Mouse (Mus musculus) midbrain, embryonic 16.5 days (tissue): Measurements from ENCODE around the gene Lefty2. TPM values are rescaled to one million over a fixed set of nuclear protein-coding genes. Genes with fewer than 3 reads are reported as not detected.

ENCODE experiments used
- ATAC-seq: fragments of 200-750 bp; cut with Nextera tagmentation; 2 replicates; pipeline ENCODE4 v1.8.0; 2017; ENCODE audit warnings: moderate TSS enrichment
- H3K27ac ChIP-seq: fragments of 300-500 bp; sonication (generic); 2 replicates; pipeline ENCODE4 v1.5.1; 2014; ENCODE audit warnings: mild to moderate bottlenecking, low read length, mixed read lengths
- H3K27me3 ChIP-seq: fragments of 300-500 bp; sonication (generic); 2 replicates; pipeline ENCODE4 v1.6.1; 2014; ENCODE audit warnings: low read depth, low read length, mixed read lengths; ENCODE audit not compliant: control insufficient read depth, insufficient read depth
- H3K36me3 ChIP-seq: fragments of 300-500 bp; sonication (generic); 2 replicates; pipeline ENCODE4 v1.6.1; 2014; ENCODE audit warnings: mild to moderate bottlenecking, low read length, moderate library complexity, mixed read lengths; ENCODE audit not compliant: control insufficient read depth, insufficient read depth
- H3K4me1 ChIP-seq: fragments of 300-500 bp; sonication (generic); 2 replicates; pipeline ENCODE4 v1.6.1; 2014; ENCODE audit warnings: mild to moderate bottlenecking, low read length, mixed read lengths; ENCODE audit not compliant: control insufficient read depth, insufficient read depth
- H3K4me2 ChIP-seq: fragments of 300-500 bp; sonication (generic); 2 replicates; pipeline ENCODE4 v1.6.1; 2014; ENCODE audit warnings: mild to moderate bottlenecking, low read length, mixed read lengths
- H3K4me3 ChIP-seq: fragments of 300-500 bp; sonication (generic); 2 replicates; pipeline ENCODE4 v1.5.1; 2014; ENCODE audit warnings: low read depth, mild to moderate bottlenecking, low read length, moderate library complexity, mixed read lengths
- H3K9ac ChIP-seq: fragments of 300-500 bp; sonication (generic); 2 replicates; pipeline ENCODE4 v1.6.1; 2014; ENCODE audit warnings: low read depth, low read length, mixed read lengths
- H3K9me3 ChIP-seq: fragments of 300-500 bp; sonication (generic); replicated peaks from 2 replicates; pipeline ENCODE4 v1.6.1; 2014; ENCODE audit warnings: mild to moderate bottlenecking, low read length, mixed read lengths; ENCODE audit not compliant: control insufficient read depth, poor library complexity, severe bottlenecking
- WGBS: fragments of 180-500 bp; shearing (Covaris S2); extraction: QIAGEN DNeasy Blood & Tissue Kit; methylation state at CpG from one replicate; pipeline ENCODE4 v1.1.7; 2014; 5-methylcytosine and 5-hydroxymethylcytosine counted together
- polyA plus RNA-seq: library from polyadenylated mRNA; unstranded; fragments of >200 nt; fragmentation: Nextera tagmentation; extraction: Ambion mirVana; gene quantifications from 2 replicates; pipeline ENCODE4 v1.2.1, GENCODE M21; 2015

Gene Lefty2
- polyA plus RNA-seq, 1 experiment from 2014 or later, result 5.0 TPM

DNA sequence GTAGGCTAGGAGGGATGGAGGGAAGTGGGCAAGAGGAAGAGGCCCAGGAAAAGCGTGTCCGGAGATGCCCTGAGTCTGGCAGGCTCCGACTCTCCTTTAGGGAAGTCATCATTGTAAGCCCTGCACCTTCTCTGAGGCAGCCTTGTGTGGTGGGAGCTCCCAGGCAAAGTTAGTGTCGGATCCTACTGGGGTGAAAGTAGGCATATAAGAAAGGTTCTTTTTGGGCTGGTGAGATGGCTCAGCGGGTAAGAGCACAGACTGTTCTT, 11.8 kb downstream of the Lefty2 start:
- ATAC-seq, result peak; percentile 37
- Histone ChIP-seq H3K36me3 (peaks cover 5% of the 10 kb centered on the region; the same call in 1 of the 2 replicates), H3K27me3 (no peaks in the 10 kb centered on the region), H3K27ac (peak overlapping the region; percentile 89; the same call in 1 of the 2 replicates), H3K4me2 (peak overlapping the region; percentile 96), H3K9me3 (no peaks in the 10 kb centered on the region), H3K4me3 (peak overlapping the region; percentile 91), H3K4me1 (peaks cover 17% of the 10 kb centered on the region), H3K9ac (peak overlapping the region; percentile 96)
- WGBS, result 3% methylated on average over 5 of the region's 5 CpGs

DNA sequence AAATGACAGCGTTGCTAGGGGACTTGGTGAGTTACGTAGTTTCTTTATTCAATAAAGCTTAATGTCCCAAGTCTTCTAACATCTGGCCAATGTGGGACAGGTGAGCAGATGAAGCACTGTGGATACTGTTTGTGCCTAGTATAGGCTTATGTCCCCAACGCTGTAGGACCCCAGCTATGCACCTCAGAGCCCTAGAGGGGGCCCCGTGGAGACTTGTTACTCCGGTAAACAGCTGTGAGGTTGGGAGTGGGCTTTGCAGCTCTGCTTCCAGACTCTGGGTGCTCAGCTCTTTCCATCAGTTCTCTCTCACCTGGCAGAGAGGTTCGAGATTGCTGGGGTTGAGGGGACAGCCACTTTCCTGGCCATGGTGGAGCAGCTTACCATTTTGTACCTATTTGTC, 12.4 kb downstream of the Lefty2 start:
- H3K4me1 ChIP-seq, result peaks cover 17% of the 10 kb centered on the region
- 61% methylated on average over 6 of the region's 6 CpGs for WGBS

DNA sequence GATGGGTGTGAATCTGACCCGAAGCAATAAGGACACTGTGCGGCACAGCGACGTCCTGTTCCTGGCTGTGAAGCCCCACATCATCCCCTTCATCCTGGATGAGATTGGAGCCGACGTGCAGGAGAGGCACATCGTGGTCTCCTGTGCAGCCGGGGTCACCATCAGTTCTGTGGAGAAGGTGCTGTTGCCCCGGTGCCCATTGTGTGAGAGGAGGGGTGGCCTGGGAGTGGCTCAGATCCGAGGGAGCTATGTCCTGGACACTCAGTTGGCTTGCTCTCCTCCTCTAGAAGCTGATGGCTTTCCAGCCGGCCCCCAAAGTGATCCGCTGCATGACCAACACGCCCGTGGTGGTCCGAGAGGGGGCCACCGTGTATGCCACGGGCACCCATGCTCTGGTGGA, 13.0 kb downstream of the Lefty2 start:
- Histone ChIP-seq H3K9ac (peak overlapping the region; percentile 96), H3K36me3 (peaks cover 5% of the 10 kb centered on the region; the same call in 1 of the 2 replicates), H3K4me2 (peak overlapping the region; percentile 96), H3K27ac (no peak overlapping the region), H3K4me1 (peaks cover 17% of the 10 kb centered on the region), H3K4me3 (no peak overlapping the region), H3K27me3 (no peaks in the 10 kb centered on the region), H3K9me3 (no peaks in the 10 kb centered on the region)
- 94% methylated on average over 17 of the region's 17 CpGs for WGBS
- no peak for ATAC-seq

More for the DNA sequence above, 12.4 kb downstream of the Lefty2 start:
- H3K4me3 ChIP-seq, result peak overlapping the region; percentile 91
- H3K27me3 ChIP-seq, result no peaks in the 10 kb centered on the region
- peaks cover 5% of the 10 kb centered on the region; the same call in 1 of the 2 replicates for H3K36me3 ChIP-seq
- H3K9ac ChIP-seq, result peak overlapping the region; percentile 96
- H3K9me3 ChIP-seq, result no peaks in the 10 kb centered on the region
- H3K27ac ChIP-seq, result no peak overlapping the region
- H3K4me2 ChIP-seq, result peak overlapping the region; percentile 96
- no peak for ATAC-seq

DNA sequence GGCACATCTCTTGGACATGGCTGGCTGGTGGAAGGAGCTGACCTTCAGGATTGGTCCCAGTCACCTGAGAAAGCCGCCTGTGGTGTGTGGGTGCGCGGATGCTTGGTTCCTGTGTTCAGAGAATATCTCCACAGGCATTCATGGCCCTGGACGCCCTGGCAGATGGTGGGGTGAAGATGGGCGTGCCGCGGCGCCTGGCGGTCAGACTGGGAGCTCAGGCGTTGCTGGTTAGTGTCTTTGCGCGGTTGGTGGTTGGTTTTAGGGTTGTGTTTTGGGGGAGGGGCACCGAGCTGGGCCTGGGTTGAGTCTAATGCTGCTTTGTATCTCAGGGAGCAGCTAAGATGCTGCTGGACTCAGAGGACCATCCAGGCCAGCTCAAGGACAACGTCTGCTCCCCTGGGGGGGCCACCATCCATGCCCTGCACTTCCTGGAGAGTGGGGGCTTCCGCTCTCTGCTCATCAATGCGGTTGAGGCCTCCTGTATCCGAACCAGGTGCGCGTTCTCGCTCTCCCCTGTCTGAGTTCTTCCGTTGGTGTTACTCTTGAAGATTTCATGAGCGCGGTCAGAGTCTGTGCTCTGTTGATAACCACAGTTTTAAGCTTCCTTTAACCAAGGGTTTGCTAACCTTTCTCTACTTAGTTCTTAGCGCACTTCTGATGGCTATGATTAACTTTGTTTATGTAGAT, 13.7 kb downstream of the Lefty2 start:
- no peak overlapping the region for H3K4me2 ChIP-seq
- 93% methylated on average over 24 of the region's 24 CpGs for WGBS
- no peak for ATAC-seq

DNA sequence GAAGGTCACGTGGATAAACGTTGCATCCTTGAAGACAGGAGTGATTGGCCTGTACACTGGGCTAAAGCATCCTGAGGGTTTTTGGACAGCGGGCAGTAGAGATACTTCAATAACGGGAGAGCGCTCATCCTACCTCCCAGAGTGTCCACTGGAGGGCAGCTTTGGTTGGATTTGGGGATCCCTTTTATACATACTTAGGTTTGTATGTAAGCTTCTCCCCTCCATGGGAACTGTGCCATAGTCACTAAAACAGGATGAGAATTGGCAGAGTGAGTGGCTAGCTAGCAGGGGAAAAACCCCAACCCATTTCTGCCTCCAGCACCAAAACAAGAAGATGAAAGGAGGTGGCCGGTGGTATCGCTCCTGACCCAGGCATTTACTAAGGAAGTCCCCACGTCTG, 18.2 kb downstream of the Lefty2 start:
- H3K9ac ChIP-seq, result no peak overlapping the region
- H3K27ac ChIP-seq, result no peak overlapping the region
- no peak overlapping the region for H3K4me2 ChIP-seq
- 46% methylated on average over 8 of the region's 8 CpGs for WGBS
- ATAC-seq, result no peak
- H3K4me1 ChIP-seq, result no peaks in the 10 kb centered on the region
- H3K36me3 ChIP-seq, result peaks cover 5% of the 10 kb centered on the region; the same call in 1 of the 2 replicates
- no peaks in the 10 kb centered on the region for H3K27me3 ChIP-seq
- no peaks in the 10 kb centered on the region for H3K9me3 ChIP-seq
- H3K4me3 ChIP-seq, result no peak overlapping the region

More for the DNA sequence above, 13.7 kb downstream of the Lefty2 start:
- Histone ChIP-seq H3K27me3 (no peaks in the 10 kb centered on the region), H3K9me3 (no peaks in the 10 kb centered on the region), H3K36me3 (peaks cover 5% of the 10 kb centered on the region; the same call in 1 of the 2 replicates), H3K9ac (no peak overlapping the region), H3K4me1 (peaks cover 17% of the 10 kb centered on the region), H3K4me3 (no peak overlapping the region), H3K27ac (no peak overlapping the region)

DNA sequence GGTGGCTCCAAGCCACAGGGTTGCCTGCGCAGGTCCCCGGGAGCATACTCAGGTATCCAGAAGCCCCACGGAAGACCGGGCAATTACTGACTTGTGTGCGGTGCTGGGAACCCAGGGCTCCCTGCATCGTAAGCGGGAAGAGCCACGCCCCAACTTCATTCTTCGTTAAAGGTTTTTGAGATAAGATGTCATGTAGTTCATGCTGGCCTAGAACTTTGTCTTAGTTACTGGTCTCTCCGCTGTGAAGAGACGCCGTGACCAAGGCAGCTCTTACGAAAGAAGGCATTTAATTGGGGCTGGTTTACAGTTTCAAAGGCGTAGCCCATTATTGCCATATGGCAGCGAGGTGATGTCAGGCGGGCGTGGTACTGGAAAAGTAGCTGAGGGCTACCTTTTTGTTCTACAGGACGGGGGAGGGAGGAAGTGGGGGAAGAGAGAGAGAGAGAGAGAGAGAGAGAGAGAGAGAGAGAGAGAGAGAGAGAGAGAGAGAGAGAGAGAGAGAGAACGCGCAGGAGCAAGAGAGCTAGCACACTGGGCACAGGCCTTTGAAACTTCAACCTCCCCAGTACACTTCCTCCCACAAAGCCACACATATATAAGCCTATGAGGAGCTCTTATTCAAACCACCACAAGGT, 18.9 kb downstream of the Lefty2 start:
- Histone ChIP-seq H3K27ac (no peak overlapping the region), H3K9ac (no peak overlapping the region), H3K9me3 (no peaks in the 10 kb centered on the region), H3K4me1 (no peaks in the 10 kb centered on the region), H3K36me3 (peaks cover 5% of the 10 kb centered on the region; the same call in 1 of the 2 replicates), H3K4me3 (no peak overlapping the region), H3K4me2 (no peak overlapping the region), H3K27me3 (no peaks in the 10 kb centered on the region)
- 62% methylated on average over 18 of the region's 20 CpGs for WGBS
- ATAC-seq, result no peak

DNA sequence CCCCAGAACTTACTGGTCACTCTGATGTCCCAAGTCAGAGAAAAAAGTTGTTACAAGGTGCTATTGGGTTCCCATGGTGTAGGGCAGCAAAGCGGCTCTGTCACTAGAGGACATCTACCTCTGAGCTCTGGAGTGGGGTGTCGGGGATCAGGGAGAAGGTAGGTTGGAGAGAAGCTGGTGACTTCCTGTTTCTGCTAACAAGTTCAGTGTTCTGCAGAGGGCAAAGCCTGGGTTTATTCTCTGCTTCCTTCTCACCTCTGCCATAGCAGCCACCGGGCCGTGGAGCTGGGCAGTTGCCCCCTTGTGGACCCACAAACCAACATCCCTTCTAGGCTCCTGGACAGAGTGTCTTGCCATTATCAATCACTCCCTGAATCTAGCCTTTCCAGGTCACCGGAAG, 19.9 kb downstream of the Lefty2 start:
- H3K27ac ChIP-seq, result no peak overlapping the region
- 90% methylated on average over 5 of the region's 5 CpGs for WGBS
- H3K4me3 ChIP-seq, result no peak overlapping the region
- H3K9me3 ChIP-seq, result no peaks in the 10 kb centered on the region
- ATAC-seq, result no peak
- H3K4me1 ChIP-seq, result no peaks in the 10 kb centered on the region
- H3K4me2 ChIP-seq, result no peak overlapping the region
- no peak overlapping the region for H3K9ac ChIP-seq
- no peaks in the 10 kb centered on the region for H3K27me3 ChIP-seq
- H3K36me3 ChIP-seq, result no peaks in the 10 kb centered on the region

DNA sequence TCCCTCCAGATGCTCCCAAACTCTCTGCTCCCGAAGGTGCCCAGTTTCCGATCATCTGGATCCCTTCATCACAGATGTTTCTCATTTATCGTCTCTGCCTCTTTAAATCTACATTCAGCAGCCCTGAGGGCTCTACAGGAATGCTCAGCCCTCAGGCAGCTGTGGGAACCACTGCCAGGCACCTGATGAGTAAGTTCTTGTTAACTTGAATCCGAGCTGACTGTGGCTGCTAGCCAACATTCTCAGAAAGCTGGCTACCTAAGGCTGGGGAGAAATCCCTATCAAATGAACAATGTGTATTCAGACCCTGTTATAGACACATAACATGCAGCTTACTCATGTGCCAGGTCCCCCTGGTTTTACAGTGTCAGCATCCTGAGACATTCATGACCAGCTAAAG, 20.9 kb downstream of the Lefty2 start:
- Histone ChIP-seq H3K9me3 (no peaks in the 10 kb centered on the region), H3K27me3 (no peaks in the 10 kb centered on the region), H3K4me1 (no peaks in the 10 kb centered on the region), H3K4me3 (no peak overlapping the region), H3K9ac (no peak overlapping the region), H3K4me2 (no peak overlapping the region), H3K27ac (no peak overlapping the region), H3K36me3 (no peaks in the 10 kb centered on the region)
- WGBS, result 64% methylated on average over 4 of the region's 4 CpGs
- ATAC-seq, result no peak

DNA sequence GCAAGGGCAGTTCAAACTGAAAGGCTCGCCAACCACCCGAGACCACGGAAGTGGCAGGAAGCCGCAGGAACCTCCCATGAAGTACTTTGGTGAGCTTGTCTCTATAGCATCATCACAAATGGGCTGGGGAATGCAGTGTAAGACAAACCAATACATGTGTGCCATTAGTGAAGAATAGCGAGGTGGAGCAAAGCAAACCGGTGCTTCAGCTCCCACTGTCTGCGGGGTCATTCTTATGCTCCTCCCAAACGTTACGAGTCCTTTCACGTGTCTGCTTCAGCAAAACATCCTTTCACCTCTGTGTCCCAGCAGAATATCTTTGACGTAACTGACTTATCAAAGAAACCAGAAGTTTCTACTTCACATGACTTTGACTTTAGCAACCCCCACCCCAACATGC, 23.5 kb downstream of the Lefty2 start:
- Histone ChIP-seq H3K4me3 (no peak overlapping the region), H3K27me3 (no peaks in the 10 kb centered on the region), H3K4me2 (no peak overlapping the region), H3K27ac (no peak overlapping the region), H3K36me3 (no peaks in the 10 kb centered on the region), H3K4me1 (0 out of 2 replicates have a peak, but pooled peaks cover 2% of the 10 kb centered on the region), H3K9me3 (no peaks in the 10 kb centered on the region), H3K9ac (no peak overlapping the region)
- WGBS, result 89% methylated on average over 11 of the region's 11 CpGs
- no peak for ATAC-seq
